Mouse (Mus musculus): ENCODE results near the gene Lmntd1. TPM values are rescaled to one million over a fixed set of nuclear protein-coding genes. Genes with fewer than 3 reads are reported as not detected.

Lmntd1 gene
- polyA plus RNA-seq, 1 experiment = not detected

- 0 out of 2 replicates have a peak, but pooled peaks cover 2% of the 10 kb centered on the region for H3K4me1 ChIP-seq (ENCODE audit: control insufficient read depth, insufficient read depth, insufficient read length, low read length)
- TF ChIP-seq CTCF (IDR thresholded peaks at IDR 0.05; ENCODE audit: extremely low read depth, insufficient read length, insufficient replicate concordance, low read depth, low read length) (no peak), POLR2A (IDR thresholded peaks at IDR 0.05; ENCODE audit: low read depth, low read length) (no peak)
- H3K27ac ChIP-seq (ENCODE audit: insufficient read depth, low read depth, low read length) = no peak overlapping the region
- 89% methylated on average over 12 of the region's 12 CpGs for WGBS
- no peaks in the 10 kb centered on the region for H3K27me3 ChIP-seq (ENCODE audit: control insufficient read depth, insufficient read depth, low read length)
- no peak overlapping the region for H3K4me3 ChIP-seq (ENCODE audit: low read depth, low read length)
- H3K36me3 ChIP-seq (ENCODE audit: control insufficient read depth, insufficient read depth, low read length) = no peaks in the 10 kb centered on the region
These were observed 69.8 kb downstream of the Lmntd1 start for GRCm38 (mm10) chr6:145544304-145544703.

- H3K36me3 ChIP-seq (ENCODE audit: control insufficient read depth, insufficient read depth, low read length) = no peaks in the 10 kb centered on the region
- TF ChIP-seq CTCF (IDR thresholded peaks at IDR 0.05; ENCODE audit: extremely low read depth, insufficient read length, insufficient replicate concordance, low read depth, low read length) (no peak), POLR2A (IDR thresholded peaks at IDR 0.05; ENCODE audit: low read depth, low read length) (no peak)
- H3K27me3 ChIP-seq (ENCODE audit: control insufficient read depth, insufficient read depth, low read length) = no peaks in the 10 kb centered on the region
- WGBS = 75% methylated on average over 6 of the region's 6 CpGs
- H3K27ac ChIP-seq (ENCODE audit: insufficient read depth, low read depth, low read length) = no peak overlapping the region
- H3K4me3 ChIP-seq (ENCODE audit: low read depth, low read length) = no peak overlapping the region
- no peaks in the 10 kb centered on the region for H3K4me1 ChIP-seq (ENCODE audit: control insufficient read depth, insufficient read depth, insufficient read length, low read length)
These were observed 74.6 kb downstream of the Lmntd1 start for GRCm38 (mm10) chr6:145539568-145539859.

DNA sequence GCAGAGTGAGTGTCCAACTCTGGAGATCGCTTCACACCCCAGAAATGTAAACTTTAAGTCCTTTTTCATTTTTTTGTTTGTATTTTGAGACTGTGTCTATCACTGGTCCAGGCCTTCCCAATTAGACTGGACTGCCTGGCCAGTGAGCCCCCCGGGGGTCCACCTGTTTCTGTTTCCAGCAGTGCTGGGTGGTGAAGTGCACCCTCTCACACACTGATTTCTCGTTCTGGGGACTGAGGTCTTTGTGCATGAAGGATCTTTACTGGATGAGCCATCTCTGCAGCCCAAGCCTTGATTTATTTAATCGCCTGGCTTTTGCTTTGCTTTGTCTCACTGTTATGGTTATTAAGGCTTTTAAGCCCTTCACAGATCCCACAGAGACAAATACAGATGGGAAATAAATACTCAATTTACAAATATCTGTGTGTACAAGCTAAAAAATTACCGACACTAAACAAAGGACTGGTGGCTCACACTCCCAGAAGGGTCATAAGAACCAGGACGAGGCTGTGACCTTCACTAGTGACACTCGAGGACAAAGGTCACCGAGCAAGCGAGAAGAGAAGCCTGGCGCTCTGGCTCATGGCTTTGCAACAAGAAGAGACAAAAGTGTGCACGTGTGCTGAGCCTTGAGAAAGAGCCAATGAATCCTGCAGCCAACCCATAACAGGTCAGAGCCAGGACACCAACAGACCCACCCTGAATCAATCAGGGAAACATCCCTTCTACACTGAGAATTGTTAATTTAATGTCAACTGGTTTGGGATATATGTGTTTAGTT, 75.1 kb downstream of the Lmntd1 start:
- Histone ChIP-seq H3K36me3 (ENCODE audit: control insufficient read depth, insufficient read depth, low read length) (no peaks in the 10 kb centered on the region), H3K4me1 (ENCODE audit: control insufficient read depth, insufficient read depth, insufficient read length, low read length) (no peaks in the 10 kb centered on the region), H3K27me3 (ENCODE audit: control insufficient read depth, insufficient read depth, low read length) (no peaks in the 10 kb centered on the region), H3K4me3 (ENCODE audit: low read depth, low read length) (no peak overlapping the region), H3K27ac (ENCODE audit: insufficient read depth, low read depth, low read length) (no peak overlapping the region)
- TF ChIP-seq CTCF (IDR thresholded peaks at IDR 0.05; ENCODE audit: extremely low read depth, insufficient read length, insufficient replicate concordance, low read depth, low read length) (no peak), POLR2A (IDR thresholded peaks at IDR 0.05; ENCODE audit: low read depth, low read length) (no peak)
- WGBS = 60% methylated on average over 11 of the region's 11 CpGs

DNA sequence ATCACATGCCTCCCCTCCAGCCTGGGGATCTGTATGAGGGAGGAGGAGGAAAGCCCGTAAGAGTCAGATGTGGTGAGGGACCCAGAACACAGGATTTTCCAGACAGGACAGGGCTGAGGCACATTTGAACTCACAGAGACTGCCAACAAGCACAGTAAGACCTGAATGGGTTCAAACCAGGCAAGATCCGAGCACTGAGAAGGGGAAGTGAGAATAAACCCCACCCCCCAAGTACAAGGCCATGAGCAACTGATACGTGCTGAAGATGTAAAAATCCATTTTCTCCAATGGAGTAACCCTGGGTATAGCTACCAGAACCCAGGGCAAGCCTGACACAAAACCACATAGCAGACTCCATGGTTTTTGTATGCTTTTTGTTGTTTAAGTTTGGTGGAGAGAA, 83.7 kb downstream of the Lmntd1 start:
- H3K36me3 ChIP-seq (ENCODE audit: control insufficient read depth, insufficient read depth, low read length) = no peaks in the 10 kb centered on the region
- H3K27ac ChIP-seq (ENCODE audit: insufficient read depth, low read depth, low read length) = no peak overlapping the region
- WGBS = 66% methylated on average over 3 of the region's 3 CpGs
- H3K4me1 ChIP-seq (ENCODE audit: control insufficient read depth, insufficient read depth, insufficient read length, low read length) = no peaks in the 10 kb centered on the region
- no peak for TF ChIP-seq POLR2A (IDR thresholded peaks at IDR 0.05; ENCODE audit: low read depth, low read length)
- H3K27me3 ChIP-seq (ENCODE audit: control insufficient read depth, insufficient read depth, low read length) = no peaks in the 10 kb centered on the region
- no peak overlapping the region for H3K4me3 ChIP-seq (ENCODE audit: low read depth, low read length)

- Histone ChIP-seq H3K36me3 (ENCODE audit: control insufficient read depth, insufficient read depth, low read length) (no peaks in the 10 kb centered on the region), H3K4me3 (ENCODE audit: low read depth, low read length) (no peak overlapping the region), H3K4me1 (ENCODE audit: control insufficient read depth, insufficient read depth, insufficient read length, low read length) (no peaks in the 10 kb centered on the region), H3K27me3 (ENCODE audit: control insufficient read depth, insufficient read depth, low read length) (no peaks in the 10 kb centered on the region), H3K27ac (ENCODE audit: insufficient read depth, low read depth, low read length) (no peak overlapping the region)
- no peak for TF ChIP-seq CTCF (IDR thresholded peaks at IDR 0.05; ENCODE audit: extremely low read depth, insufficient read length, insufficient replicate concordance, low read depth, low read length)
- TF ChIP-seq POLR2A (IDR thresholded peaks at IDR 0.05; ENCODE audit: low read depth, low read length) = no peak
- 81% methylated on average over 9 of the region's 9 CpGs for WGBS
These were observed 90.8 kb downstream of the Lmntd1 start for GRCm38 (mm10) chr6:145523337-145523736.

DNA sequence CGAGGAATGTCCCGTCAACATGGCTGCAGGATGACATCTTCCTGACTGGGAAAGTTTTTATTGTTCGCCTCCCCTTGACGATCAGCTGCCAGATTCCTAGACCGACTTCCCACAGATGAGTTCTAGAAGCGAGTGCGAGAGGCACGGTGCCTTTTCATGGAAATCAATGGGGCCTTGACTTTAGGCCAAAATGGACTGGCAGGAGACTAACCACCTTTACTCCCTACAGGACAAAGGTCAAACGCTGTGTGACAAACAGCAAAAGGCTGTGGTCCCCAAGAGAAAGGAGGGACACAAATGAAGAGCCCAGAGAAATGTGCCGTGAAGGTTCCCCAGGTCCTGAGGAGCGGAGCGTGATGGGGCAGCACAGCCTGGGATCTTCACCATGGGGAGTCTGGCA, 91.5 kb downstream of the Lmntd1 start:
- WGBS = 90% methylated on average over 12 of the region's 12 CpGs

DNA sequence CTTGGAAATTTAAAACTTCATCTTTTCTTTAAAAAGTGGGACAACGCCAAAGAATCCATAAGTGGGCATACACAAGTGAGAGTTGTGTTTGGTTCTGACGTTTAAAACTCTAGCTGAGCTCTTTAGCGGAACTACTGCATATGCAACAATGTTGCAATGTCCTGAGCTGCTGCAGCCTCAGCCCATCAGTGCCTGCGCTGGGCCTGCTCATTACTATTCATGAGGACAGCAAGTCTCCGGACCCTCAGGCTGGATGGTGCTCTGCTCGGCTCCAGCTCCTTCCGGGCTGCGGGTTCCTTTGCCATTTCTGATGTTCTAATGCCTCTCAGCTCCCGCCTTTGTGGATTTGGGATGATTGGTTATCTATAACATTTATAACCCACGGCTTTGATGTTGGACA, 97.1 kb downstream of the Lmntd1 start:
- 60% methylated on average over 10 of the region's 10 CpGs for WGBS
- H3K27me3 ChIP-seq (ENCODE audit: control insufficient read depth, insufficient read depth, low read length) = no peaks in the 10 kb centered on the region
- no peaks in the 10 kb centered on the region for H3K36me3 ChIP-seq (ENCODE audit: control insufficient read depth, insufficient read depth, low read length)
- no peak overlapping the region for H3K4me3 ChIP-seq (ENCODE audit: low read depth, low read length)
- no peak for TF ChIP-seq CTCF (IDR thresholded peaks at IDR 0.05; ENCODE audit: extremely low read depth, insufficient read length, insufficient replicate concordance, low read depth, low read length)
- no peak for TF ChIP-seq POLR2A (IDR thresholded peaks at IDR 0.05; ENCODE audit: low read depth, low read length)
- no peak overlapping the region for H3K27ac ChIP-seq (ENCODE audit: insufficient read depth, low read depth, low read length)
- no peaks in the 10 kb centered on the region for H3K4me1 ChIP-seq (ENCODE audit: control insufficient read depth, insufficient read depth, insufficient read length, low read length)

More for the DNA sequence above, 91.5 kb downstream of the Lmntd1 start:
- H3K4me1 ChIP-seq (ENCODE audit: control insufficient read depth, insufficient read depth, insufficient read length, low read length) = no peaks in the 10 kb centered on the region
- no peaks in the 10 kb centered on the region for H3K27me3 ChIP-seq (ENCODE audit: control insufficient read depth, insufficient read depth, low read length)
- no peaks in the 10 kb centered on the region for H3K36me3 ChIP-seq (ENCODE audit: control insufficient read depth, insufficient read depth, low read length)
- H3K4me3 ChIP-seq (ENCODE audit: low read depth, low read length) = no peak overlapping the region
- no peak overlapping the region for H3K27ac ChIP-seq (ENCODE audit: insufficient read depth, low read depth, low read length)
- TF ChIP-seq POLR2A (IDR thresholded peaks at IDR 0.05; ENCODE audit: low read depth, low read length) = no peak
- no peak for TF ChIP-seq CTCF (IDR thresholded peaks at IDR 0.05; ENCODE audit: extremely low read depth, insufficient read length, insufficient replicate concordance, low read depth, low read length)

Measured in small intestine, adult 2 months (tissue).